Mouse (Mus musculus): ENCODE measurements at regions not wholly inside any gene's neighbourhood (a gene's known extent, or its start where the extent isn't known, plus 50 kb on each side); places are given as distances from the start of the nearest gene placed in this dataset.

- TF ChIP-seq CTCF (IDR thresholded peaks at IDR 0.05; ENCODE audit: borderline replicate concordance, control insufficient read depth, extremely low read depth, insufficient read depth, low read length, poor library complexity) = no peak
- TF ChIP-seq POLR2A (IDR thresholded peaks at IDR 0.05; ENCODE audit: control insufficient read depth, extremely low read depth, insufficient read depth, low read length, poor library complexity) = no peak
Measured at GRCm38 (mm10) chr10:37319746-37320430, 181.2 kb upstream of the Marcks start.

All from thymus, adult 2 months (tissue).